Mouse (Mus musculus) limb, embryonic 12.5 days (tissue): ENCODE measurements around the gene Frmd6. TPM values are rescaled to one million over a fixed set of nuclear protein-coding genes. Genes with fewer than 3 reads are reported as not detected.
A peak's percentile ranks its signal among the peaks of the same experiment; 100 is the strongest.

Source experiments
- ATAC-seq: fragments of 200-750 bp; cut with Nextera tagmentation; 2 replicates; pipeline ENCODE4 v1.8.0; 2017; ENCODE audit warnings: low read depth, moderate TSS enrichment; ENCODE audit not compliant: insufficient number of reproducible peaks, insufficient read depth, low FRiP score, low TSS enrichment
- H3K27ac ChIP-seq: fragments of 300-500 bp; sonication (generic); 2 replicates; pipeline ENCODE4 v1.5.1; 2016; ENCODE audit warnings: mild to moderate bottlenecking, moderate library complexity
- H3K27me3 ChIP-seq: fragments of 300-500 bp; sonication (generic); 2 replicates; pipeline ENCODE4 v1.6.1; 2016; ENCODE audit warnings: mild to moderate bottlenecking, moderate library complexity
- H3K36me3 ChIP-seq: fragments of 300-500 bp; sonication (generic); 2 replicates; pipeline ENCODE4 v1.6.1; 2016; ENCODE audit warnings: mild to moderate bottlenecking, moderate library complexity
- H3K4me1 ChIP-seq: fragments of 300-500 bp; sonication (generic); replicated peaks from 2 replicates; pipeline ENCODE4 v1.6.1; 2016
- H3K4me2 ChIP-seq: fragments of 300-500 bp; sonication (generic); 2 replicates; pipeline ENCODE4 v1.6.1; 2016; ENCODE audit warnings: mild to moderate bottlenecking, moderate library complexity
- H3K4me3 ChIP-seq: fragments of 300-500 bp; sonication (generic); replicated peaks from 2 replicates; pipeline ENCODE4 v1.5.1; 2016; ENCODE audit warnings: mild to moderate bottlenecking
- H3K9ac ChIP-seq: fragments of 300-500 bp; sonication (generic); replicated peaks from 2 replicates; pipeline ENCODE4 v1.6.1; 2016; ENCODE audit warnings: mild to moderate bottlenecking, moderate library complexity
- H3K9me3 ChIP-seq: fragments of 300-500 bp; sonication (generic); 2 replicates; pipeline ENCODE4 v1.6.1; 2016; ENCODE audit warnings: mild to moderate bottlenecking, moderate library complexity
- WGBS: fragments of 180-500 bp; shearing (Covaris S2); methylation state at CpG from one replicate; pipeline ENCODE4 v1.1.7; 2016; 5-methylcytosine and 5-hydroxymethylcytosine counted together
- polyA plus RNA-seq: library from polyadenylated mRNA; unstranded; fragments of >200 nt; fragmentation: Nextera tagmentation; extraction: Ambion mirVana; gene quantifications from 2 replicates; pipeline ENCODE4 v1.2.1, GENCODE M21; 2016

The Frmd6 gene
- polyA plus RNA-seq, 1 experiment from 2014 or later: 75.1 TPM

GRCm38 (mm10) chr12:70937571-70938384 is 112.5 kb downstream of the Frmd6 start, which contains the start of gene Actr10:
Gene Actr10 (plus strand): TSS chr12:70937857.
- Histone ChIP-seq H3K4me3 (peak within 1 kb of the TSS; percentile 82), H3K27me3 (no peaks in the 10 kb centered on the region), H3K36me3 (peaks cover 15% of the 10 kb centered on the region), H3K4me1 (0 out of 2 replicates have a peak, but pooled peaks cover 4% of the 10 kb centered on the region), H3K27ac (peak within 1 kb of the TSS; percentile 87), H3K4me2 (peak within 1 kb of the TSS; percentile 65), H3K9ac (peak within 1 kb of the TSS; percentile 91), H3K9me3 (0 out of 2 replicates have a peak, but pooled peaks cover 4% of the 10 kb centered on the region)
- under 1% methylated on average over 58 of the region's 59 CpGs for WGBS
- ATAC-seq: peak; percentile 92

- Histone ChIP-seq H3K27ac (no peak overlapping the region), H3K4me1 (0 out of 2 replicates have a peak, but pooled peaks cover 4% of the 10 kb centered on the region), H3K9me3 (no peaks in the 10 kb centered on the region), H3K9ac (no peak overlapping the region), H3K27me3 (no peaks in the 10 kb centered on the region), H3K4me3 (no peak overlapping the region), H3K4me2 (no peak overlapping the region), H3K36me3 (peaks cover 37% of the 10 kb centered on the region)
- ATAC-seq: no peak
- 97% methylated on average over 7 of the region's 7 CpGs for WGBS
Measured at GRCm38 (mm10) chr12:70940806-70941205, 115.5 kb downstream of the Frmd6 start.

GRCm38 (mm10) chr12:70944181-70944580 is 118.9 kb downstream of the Frmd6 start:
- Histone ChIP-seq H3K4me1 (no peaks in the 10 kb centered on the region), H3K4me2 (no peak overlapping the region), H3K9ac (no peak overlapping the region), H3K27ac (no peak overlapping the region), H3K9me3 (no peaks in the 10 kb centered on the region), H3K4me3 (no peak overlapping the region), H3K27me3 (no peaks in the 10 kb centered on the region), H3K36me3 (peaks cover 67% of the 10 kb centered on the region)
- ATAC-seq: no peak
- WGBS: 91% methylated on average over 5 of the region's 5 CpGs

GRCm38 (mm10) chr12:70946585-70947256 is 121.4 kb downstream of the Frmd6 start:
- H3K4me1 ChIP-seq: no peaks in the 10 kb centered on the region
- WGBS: 93% methylated on average over 10 of the region's 10 CpGs
- no peaks in the 10 kb centered on the region for H3K27me3 ChIP-seq
- H3K27ac ChIP-seq: no peak overlapping the region
- H3K9me3 ChIP-seq: no peaks in the 10 kb centered on the region
- no peak overlapping the region for H3K9ac ChIP-seq
- no peak overlapping the region for H3K4me2 ChIP-seq
- no peak overlapping the region for H3K4me3 ChIP-seq
- no peak for ATAC-seq
- peaks cover 77% of the 10 kb centered on the region for H3K36me3 ChIP-seq

Other genes starting within 250 kb of the Frmd6 start
- gene Actr10, start 112.3 kb downstream of the Frmd6 start, polyA plus RNA-seq: 249 and 250 TPM in 2 replicates
- 611 and 672 TPM in 2 replicates for gene Psma3, start 149.1 kb downstream of the Frmd6 start, polyA plus RNA-seq
- 36.3 and 39.3 TPM in 2 replicates for gene Arid4a, start 190.5 kb downstream of the Frmd6 start, polyA plus RNA-seq